Mouse (Mus musculus) WW6 (cell line): ENCODE data around the gene Eef1a1.
"Not testable (repeated sequence)": the region's sequence is repeated elsewhere in the genome, so short reads cannot be mapped to it uniquely, and the experiment has no call there.

Experiments used
- DNase-seq: peaks from one replicate; pipeline ENCODE4 v3.0.0-alpha.2; 2013; ENCODE audit warnings: low read depth, low spot score

The Eef1a1 gene

GRCm38 (mm10) chr9:78508106-78508786, 19.3 kb upstream of the Eef1a1 start:
- no peak for DNase-seq

DNA sequence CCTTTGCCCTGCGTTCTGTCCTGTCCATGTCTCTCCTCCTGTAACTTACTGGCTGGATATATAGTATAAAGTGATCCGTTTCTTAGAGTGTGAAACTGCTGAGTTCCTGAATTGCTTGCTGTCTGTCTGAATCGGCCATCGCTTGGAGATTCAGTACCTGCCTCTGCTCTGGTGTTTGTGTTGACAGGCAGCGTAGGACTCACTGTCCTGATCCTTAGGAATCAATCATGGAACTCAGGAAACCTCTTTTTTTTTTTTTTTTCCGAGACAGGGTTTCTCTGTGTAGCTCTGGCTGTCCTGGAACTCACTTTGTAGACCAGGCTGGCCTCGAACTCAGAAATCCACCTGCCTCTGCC, 17.7 kb upstream of the Eef1a1 start:
- no peak for DNase-seq

DNA sequence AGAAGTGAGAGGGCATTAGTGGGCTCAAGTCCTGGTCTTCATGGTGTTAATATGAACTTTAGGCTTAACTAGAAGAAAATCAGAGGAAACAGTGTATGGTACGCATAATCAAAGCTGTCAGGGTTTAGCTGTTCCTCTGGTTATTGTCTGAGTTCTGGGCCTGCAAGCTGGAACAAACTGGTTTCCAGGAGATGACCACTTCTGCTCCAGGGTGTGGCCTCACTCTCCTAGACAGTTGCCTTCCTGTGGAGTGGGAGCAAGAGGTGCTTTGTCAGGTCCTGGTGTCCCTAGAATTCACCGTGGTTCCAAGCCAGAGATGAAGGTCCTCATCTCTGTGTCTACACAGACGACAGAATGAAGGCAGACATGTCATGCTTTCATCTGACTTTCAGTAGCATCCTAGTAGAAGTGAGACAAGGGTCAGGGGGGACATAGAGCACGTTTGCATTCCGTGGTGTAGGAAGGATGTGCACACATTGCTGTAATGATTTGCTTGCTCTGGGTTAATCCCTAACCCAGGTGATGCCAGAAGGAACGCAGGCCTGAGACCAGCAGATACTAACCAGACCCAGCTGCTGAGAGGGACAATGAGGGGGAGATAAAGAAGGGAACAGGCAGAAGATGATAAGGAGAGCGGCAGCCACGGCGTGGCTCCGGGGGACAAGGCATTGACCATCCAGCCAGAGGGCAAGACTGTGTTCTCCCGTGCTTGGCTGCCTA, 17.2 kb upstream of the Eef1a1 start:
- no peak for DNase-seq

DNA sequence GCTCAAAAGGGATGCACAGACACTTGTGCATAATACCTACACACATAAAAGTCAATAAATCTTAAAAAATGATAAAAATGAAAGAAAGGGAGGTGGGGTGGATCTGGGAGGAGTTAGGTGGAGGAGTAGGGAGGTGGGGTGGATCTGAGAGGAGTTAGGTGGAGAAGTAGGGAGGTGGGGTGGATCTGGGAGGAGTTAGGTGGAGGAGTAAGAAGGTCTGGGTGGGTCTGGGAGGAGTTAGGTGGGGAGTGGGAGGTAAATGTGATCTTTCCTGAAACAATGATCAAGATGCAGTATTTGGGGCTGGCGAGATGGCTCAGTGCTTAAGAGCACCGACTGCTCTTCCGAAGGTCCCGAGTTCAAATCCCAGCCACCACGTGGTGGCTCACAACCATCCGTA, 16.3 kb upstream of the Eef1a1 start:
- no peak for DNase-seq

DNA sequence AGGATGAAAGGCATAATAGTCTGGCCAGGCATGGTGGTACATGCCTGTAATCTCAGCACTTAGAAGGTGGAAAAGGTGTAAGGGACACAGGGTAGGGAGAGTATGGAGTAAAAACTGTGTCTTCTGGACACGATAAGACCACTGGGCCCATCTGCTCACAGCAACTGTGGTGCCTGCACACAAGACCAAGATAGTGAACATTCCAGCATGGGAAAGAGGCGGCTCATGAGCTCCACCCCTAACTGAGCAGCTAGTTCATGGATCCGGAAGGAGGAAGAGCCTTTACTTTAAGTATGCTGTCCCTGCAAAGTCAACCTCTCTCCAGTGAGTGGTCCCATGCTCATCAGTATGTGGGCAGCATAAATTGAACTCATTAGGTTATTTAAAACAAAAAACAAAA, 15.7 kb upstream of the Eef1a1 start:
- DNase-seq: no peak

- no peak for DNase-seq
These were observed 15.2 kb upstream of the Eef1a1 start for GRCm38 (mm10) chr9:78504133-78504532.

- no peak for DNase-seq
These were observed 14.5 kb upstream of the Eef1a1 start for GRCm38 (mm10) chr9:78503223-78504079.

DNA sequence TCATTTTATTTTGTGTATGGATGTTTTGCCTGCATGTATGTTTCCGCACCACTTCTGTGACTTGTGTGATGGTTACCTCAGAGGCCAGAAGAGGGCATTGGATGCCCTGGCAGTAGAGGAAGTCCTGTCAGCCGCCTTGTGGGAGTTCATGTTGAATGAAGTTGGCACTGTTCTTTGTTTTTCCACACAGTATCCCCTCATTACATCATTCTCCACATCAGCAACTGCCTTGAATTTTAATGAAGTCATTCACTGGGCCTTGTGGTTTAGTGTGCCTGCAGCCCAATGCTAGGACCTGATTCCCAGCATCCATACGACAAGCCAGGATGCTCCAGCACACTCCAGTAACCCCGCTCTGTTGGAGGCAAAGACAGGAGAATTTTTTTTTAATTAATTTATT, 12.3 kb upstream of the Eef1a1 start:
- no peak for DNase-seq

GRCm38 (mm10) chr9:78500386-78500785, 11.4 kb upstream of the Eef1a1 start:
- no peak for DNase-seq

DNA sequence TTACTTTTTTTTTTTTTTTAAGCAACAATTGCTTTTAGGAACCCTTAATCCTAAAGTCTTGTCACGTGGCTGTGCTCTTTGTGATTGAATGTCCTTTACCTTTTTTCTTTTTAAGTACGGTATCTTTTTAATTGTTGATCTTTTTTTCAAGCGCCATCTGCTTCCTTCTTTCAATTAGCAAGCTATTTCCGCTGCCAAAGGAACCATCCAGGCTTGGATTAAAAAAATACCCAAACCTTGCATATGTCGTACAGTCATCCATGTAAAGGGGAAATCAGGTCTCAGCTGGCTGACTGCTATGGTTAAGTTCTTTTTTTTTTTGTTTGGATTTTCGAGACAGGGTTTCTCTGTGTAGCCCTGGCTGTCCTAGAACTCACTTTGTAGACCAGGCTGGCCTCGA, 4.2 kb upstream of the Eef1a1 start:
- DNase-seq: no peak

GRCm38 (mm10) chr9:78492254-78492653, 3.3 kb upstream of the Eef1a1 start:
- DNase-seq: no peak

DNA sequence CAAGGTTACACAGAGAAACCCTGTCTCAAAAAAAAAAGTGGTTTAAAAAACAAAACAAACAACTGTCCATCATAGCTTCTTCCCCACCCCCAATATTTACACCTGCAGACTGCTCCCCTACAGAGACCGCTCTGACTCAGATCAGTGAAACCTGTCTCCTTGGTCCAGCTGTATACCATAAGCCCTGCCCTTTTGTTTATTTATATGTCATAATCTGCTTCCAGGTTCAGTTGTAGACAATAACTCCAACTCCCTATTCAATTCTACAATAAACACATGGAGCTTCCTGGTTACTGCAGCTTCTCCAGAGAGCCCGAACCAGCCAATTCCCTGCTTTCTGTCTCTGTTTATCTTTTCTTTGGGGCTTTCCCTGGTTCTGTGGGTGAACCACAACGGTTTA, 2.2 kb upstream of the Eef1a1 start:
- DNase-seq: no peak

DNA sequence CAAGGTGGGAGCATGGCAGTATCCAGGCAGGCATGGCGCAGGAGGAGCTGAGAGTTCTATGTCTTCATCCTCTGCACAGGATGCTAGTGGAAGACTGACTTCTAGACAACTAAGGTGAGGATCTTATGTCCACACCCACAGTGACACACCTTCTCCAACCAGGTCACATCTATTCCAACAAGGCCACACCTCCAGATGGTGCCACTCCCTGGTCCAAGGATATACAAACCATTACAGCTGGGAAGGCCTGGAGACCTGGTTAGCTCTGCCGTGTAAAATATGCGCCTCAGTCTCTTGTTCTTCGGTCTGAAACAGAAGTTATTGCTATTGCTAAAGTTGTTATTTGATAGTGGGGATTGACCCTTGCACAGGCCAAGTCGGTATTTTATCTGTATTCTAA, 930 bp downstream of the Eef1a1 start:
- DNase-seq: not testable (repeated sequence)

DNA sequence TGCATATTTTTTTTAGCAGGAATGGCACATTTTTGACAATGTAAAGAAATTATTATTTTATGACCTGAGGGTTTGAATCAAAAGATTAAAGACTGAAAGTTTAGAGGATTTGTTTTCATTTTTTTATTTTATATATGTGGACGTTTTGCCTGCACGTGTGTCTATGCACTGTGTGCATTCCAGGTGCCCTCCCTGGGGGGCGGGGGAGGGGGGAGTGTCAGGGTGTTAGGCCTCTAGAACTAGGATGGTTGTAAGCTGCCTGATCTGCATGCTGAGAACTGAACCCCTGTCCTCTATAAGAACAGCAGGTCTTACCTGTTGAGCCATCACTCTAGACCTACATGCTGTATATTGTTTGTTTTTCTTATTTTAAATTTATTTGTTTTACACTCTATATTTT, 4.3 kb downstream of the Eef1a1 start:
- no peak for DNase-seq

- no peak for DNase-seq
These were observed 6.6 kb downstream of the Eef1a1 start for GRCm38 (mm10) chr9:78482386-78482785.

- DNase-seq: peak; percentile 94
These were observed 7.3 kb downstream of the Eef1a1 start for GRCm38 (mm10) chr9:78481423-78482331.

GRCm38 (mm10) chr9:78480706-78481358, 8.1 kb downstream of the Eef1a1 start:
- no peak for DNase-seq

DNA sequence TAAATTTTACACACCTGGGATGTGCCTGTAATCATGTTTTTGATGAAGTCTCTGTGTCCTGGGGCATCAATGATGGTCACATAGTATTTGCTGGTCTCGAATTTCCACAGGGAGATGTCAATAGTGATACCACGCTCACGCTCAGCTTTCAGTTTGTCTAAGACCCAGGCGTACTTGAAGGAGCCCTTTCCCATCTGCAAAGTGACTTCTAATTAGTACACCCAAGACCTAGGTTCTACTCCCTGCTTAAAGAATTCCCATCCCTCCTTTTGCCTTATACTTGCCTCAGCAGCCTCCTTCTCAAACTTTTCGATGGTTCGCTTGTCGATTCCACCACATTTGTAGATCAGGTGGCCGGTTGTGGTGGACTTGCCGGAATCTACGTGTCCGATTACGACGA, 8.7 kb downstream of the Eef1a1 start:
- not testable (repeated sequence) for DNase-seq

DNA sequence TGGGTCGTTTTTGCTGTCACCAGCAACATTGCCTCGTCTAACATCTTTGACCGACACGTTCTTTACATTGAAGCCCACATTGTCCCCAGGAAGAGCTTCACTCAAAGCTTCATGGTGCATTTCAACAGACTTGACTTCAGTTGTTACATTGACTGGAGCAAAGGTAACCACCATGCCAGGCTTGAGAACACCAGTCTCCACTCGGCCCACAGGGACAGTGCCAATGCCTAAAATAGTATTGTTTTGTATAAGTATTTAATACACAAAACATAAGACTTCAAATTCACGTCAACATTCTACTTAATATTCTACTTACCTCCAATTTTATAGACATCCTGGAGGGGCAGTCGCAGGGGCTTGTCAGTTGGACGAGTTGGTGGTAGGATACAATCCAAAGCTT, 9.6 kb downstream of the Eef1a1 start:
- not testable (repeated sequence) for DNase-seq

- DNase-seq: not testable (repeated sequence)
These were observed 10.8 kb downstream of the Eef1a1 start for GRCm38 (mm10) chr9:78478009-78478605.
